Mouse (Mus musculus) ES-E14 (cell line): ENCODE results near the gene Zfand2b. TPM values are rescaled to one million over a fixed set of nuclear protein-coding genes. Genes with fewer than 3 reads are reported as not detected.
A peak's percentile ranks its signal among the peaks of the same experiment; 100 is the strongest.

Source experiments
- DNase-seq: peaks from one replicate; pipeline ENCODE4 v3.0.0-alpha.2; 2013; ENCODE audit warnings: low read depth, low spot score
- H3K27ac ChIP-seq: 2 replicates; pipeline ENCODE4 v1.5.1; 2012; ENCODE audit warnings: low read depth, mild to moderate bottlenecking, low read length, moderate library complexity, mixed read lengths; ENCODE audit not compliant: poor library complexity, insufficient read depth, severe bottlenecking
- H3K36me3 ChIP-seq: 2 replicates; pipeline ENCODE4 v1.6.1; 2012; ENCODE audit warnings: mild to moderate bottlenecking, low read length, moderate library complexity, mixed read lengths; ENCODE audit not compliant: control insufficient read depth, poor library complexity, insufficient read depth, severe bottlenecking
- H3K4me1 ChIP-seq, 2 experiments: fragments of 150-350 bp in 1 of 2; sonication (generic) in 1 of 2; 2 replicates each; pipeline ENCODE4 v1.6.1; 2012; ENCODE audit warnings: low read length in 2 of 2, mild to moderate bottlenecking in 1 of 2, mixed read lengths in 1 of 2; ENCODE audit not compliant: control insufficient read depth in 2 of 2, insufficient read depth in 2 of 2, poor library complexity in 1 of 2
- H3K4me3 ChIP-seq, 2 experiments: fragments of 150-350 bp in 1 of 2; sonication (generic) in 1 of 2; 2 replicates each; pipeline ENCODE4 v1.5.1; 2012; ENCODE audit warnings: low read length in 2 of 2, low read depth in 1 of 2, mild to moderate bottlenecking in 1 of 2, mixed read lengths in 1 of 2; ENCODE audit not compliant: insufficient read depth in 1 of 2, poor library complexity in 1 of 2, severe bottlenecking in 1 of 2
- H3K9ac ChIP-seq: 2 replicates; pipeline ENCODE4 v1.6.1; 2012; ENCODE audit warnings: low read depth, mild to moderate bottlenecking, low read length, mixed read lengths; ENCODE audit not compliant: poor library complexity, insufficient read depth, severe bottlenecking
- H3K9me3 ChIP-seq: fragments of 150-350 bp; sonication (generic); 2 replicates; pipeline ENCODE4 v1.6.1; 2012; ENCODE audit warnings: low read depth, mild to moderate bottlenecking, low read length; ENCODE audit not compliant: control insufficient read depth, insufficient read depth
- CHD2 ChIP-seq: IDR thresholded peaks from 2 replicates; pipeline ENCODE4 v1.6.1; 2014; ENCODE audit warnings: mild to moderate bottlenecking, low read depth, low read length, inconsistent platforms
- HCFC1 ChIP-seq: IDR thresholded peaks from 2 replicates; pipeline ENCODE4 v1.6.1; 2012; ENCODE audit warnings: low read length, inconsistent platforms, borderline replicate concordance; ENCODE audit not compliant: insufficient read depth
- MAFK ChIP-seq: IDR thresholded peaks from 2 replicates; pipeline ENCODE4 v1.6.1; 2014; ENCODE audit warnings: mild to moderate bottlenecking, low read depth, low read length, inconsistent platforms; ENCODE audit not compliant: insufficient read depth
- ZC3H11A ChIP-seq: IDR thresholded peaks from 2 replicates; pipeline ENCODE4 v1.6.1; 2012; ENCODE audit warnings: low read depth, mild to moderate bottlenecking, inconsistent platforms, low read length, borderline replicate concordance
- ZNF384 ChIP-seq: IDR thresholded peaks from 2 replicates; pipeline ENCODE4 v1.6.1; 2012; ENCODE audit warnings: low read depth, low read length, inconsistent platforms
- in situ Hi-C, 2 experiments: fragments of 600-800 bp; cut with MboI; formaldehyde crosslinking; loops; one replicate each; pipeline ENCODE4 v1.15.1; 2025; ENCODE audit warnings: low sequenced_read_pairs in 2 of 2, inconsistent platforms in 1 of 2; ENCODE audit not compliant: unreplicated experiment in 2 of 2
- total RNA-seq: library from RNA; depleted of rRNA; stranded (reverse); fragments of 300-350 nt; gene quantifications from 2 replicates; pipeline ENCODE4 v1.2.3, GENCODE M21; 2012

Gene Zfand2b
- total RNA-seq, 1 experiment: 15.1 TPM

GRCm38 (mm10) chr1:75191622-75192402, 23.4 kb downstream of the Zfand2b start, which contains the start of the genes Ankzf1 and Atg9a:
Gene Ankzf1, plus strand, starts transcription at chr1:75192151.
Gene Atg9a, minus strand, starts transcription at chr1:75192196.
- DNase-seq: peak; percentile 98
- H3K9ac ChIP-seq: peak within 1 kb of the TSS; percentile 89
- H3K27ac ChIP-seq: peak within 1 kb of the TSS; percentile 23
- peaks cover 10% of the 10 kb centered on the region for H3K36me3 ChIP-seq
- TF ChIP-seq ZC3H11A: no peak
- no peak for TF ChIP-seq ZNF384
- TF ChIP-seq MAFK: no peak
- peak; percentile 64; the same call in 1 of the 2 replicates for TF ChIP-seq CHD2
- peak; percentile 65; the same call in 1 of the 2 replicates for TF ChIP-seq HCFC1
- in situ Hi-C loops: no loop called here
- H3K9me3 ChIP-seq: no peaks in the 10 kb centered on the region
- H3K4me1 ChIP-seq: peaks cover 2 to 6% of the 10 kb centered on the region in 2 experiments; a peak in 1 of 4 replicates
- peak within 1 kb of the TSS; percentile 88 to 98 for H3K4me3 ChIP-seq

GRCm38 (mm10) chr1:75192452-75192851, 24.0 kb downstream of the Zfand2b start:
- Histone ChIP-seq H3K9me3 (no peaks in the 10 kb centered on the region), H3K27ac (peak overlapping the region; percentile 23), H3K4me3 (peak overlapping the region; percentile 88 to 89), H3K9ac (peak overlapping the region; percentile 87), H3K36me3 (peaks cover 11% of the 10 kb centered on the region), H3K4me1 (peaks cover 2 to 6% of the 10 kb centered on the region in 2 experiments; a peak in 1 of 4 replicates)
- in situ Hi-C loops: no loop called here
- no peak for DNase-seq
- no peak for TF ChIP-seq HCFC1
- TF ChIP-seq CHD2: no peak

GRCm38 (mm10) chr1:75201236-75201635, 32.8 kb downstream of the Zfand2b start:
- in situ Hi-C loops: no loop called here
- H3K4me3 ChIP-seq: no peak overlapping the region
- TF ChIP-seq ZNF384 (no peak), MAFK (no peak), HCFC1 (no peak), ZC3H11A (no peak), CHD2 (no peak)
- no peak overlapping the region for H3K27ac ChIP-seq
- H3K36me3 ChIP-seq: peaks cover 25% of the 10 kb centered on the region
- no peak for DNase-seq
- H3K9me3 ChIP-seq: no peaks in the 10 kb centered on the region
- no peak overlapping the region for H3K9ac ChIP-seq
- no peaks in the 10 kb centered on the region for H3K4me1 ChIP-seq

GRCm38 (mm10) chr1:75208967-75209678, 40.7 kb downstream of the Zfand2b start:
- Histone ChIP-seq H3K4me3 (peak overlapping the region; percentile 51 to 68), H3K9me3 (no peaks in the 10 kb centered on the region), H3K4me1 (peaks cover 8 to 9% of the 10 kb centered on the region in 2 experiments), H3K36me3 (peaks cover 15% of the 10 kb centered on the region), H3K9ac (peak overlapping the region; percentile 80), H3K27ac (no peak overlapping the region)
- no peak for DNase-seq
- in situ Hi-C loops: no loop called here
- TF ChIP-seq HCFC1 (no peak), ZC3H11A (no peak), CHD2 (peak; percentile 7; the same call in 1 of the 2 replicates)
